Mouse (Mus musculus) layer of hippocampus, postnatal 10 days (tissue): ENCODE data around the gene Il3ra. TPM values are rescaled to one million over a fixed set of nuclear protein-coding genes. Genes with fewer than 3 reads are reported as not detected.
A peak's percentile ranks its signal among the peaks of the same experiment; 100 is the strongest.

Experiments used
- DNase-seq, 2 experiments: peaks; one replicate each; pipeline ENCODE4 v3.0.0; 2021; ENCODE audit warnings: low spot score in 2 of 2
- long read RNA-seq: library from polyadenylated mRNA; stranded (forward); transcript quantifications from one replicate; pipeline ENCODE4 v2.0.0, GENCODE M21; 2023
- total RNA-seq, 2 experiments: library from RNA; stranded (reverse); gene quantifications; 2 replicates each; pipeline ENCODE4 v1.2.3; 2021

Gene Il3ra
- total RNA-seq, result 1 to 10 TPM; 3.5 to 4.3 TPM
- long read RNA-seq, result 0 reads

- DNase-seq, result peak; percentile 70 to 77
These were observed at the start of gene Il3ra for GRCm38 (mm10) chr14:14345948-14346812. Gene Il3ra, plus strand, starts transcription at chr14:14346275.

GRCm38 (mm10) chr14:14308938-14309337 lies 37.1 kb upstream of the Il3ra start:
- peak; percentile 5 to 16 for DNase-seq

- peak in 1 of 2 experiments; percentile 4 for DNase-seq
These were observed 36.7 kb upstream of the Il3ra start for GRCm38 (mm10) chr14:14309416-14309815.

- no peak for DNase-seq
These were observed 23.5 kb upstream of the Il3ra start, which contains the start of gene Olfr31 for GRCm38 (mm10) chr14:14322528-14322927. Gene Olfr31, plus strand, starts transcription at chr14:14322828.

GRCm38 (mm10) chr14:14345113-14345871 lies 783 bp upstream of the Il3ra start:
- DNase-seq, result peak; percentile 86 to 88

- peak in 1 of 2 experiments; percentile 42 for DNase-seq
These were observed 682 bp downstream of the Il3ra start for GRCm38 (mm10) chr14:14346813-14347100.

GRCm38 (mm10) chr14:14347151-14347835 lies 1.2 kb downstream of the Il3ra start:
- DNase-seq, result peak; percentile 60 to 65

- peak; percentile 44 to 63 for DNase-seq
These were observed 2.0 kb downstream of the Il3ra start for GRCm38 (mm10) chr14:14347836-14348621.

- peak; percentile 28 to 50 for DNase-seq
These were observed 2.8 kb downstream of the Il3ra start for GRCm38 (mm10) chr14:14348674-14349401.

GRCm38 (mm10) chr14:14349485-14350262 lies 3.6 kb downstream of the Il3ra start:
- peak; percentile 17 to 34 for DNase-seq

- peak in 1 of 2 experiments; percentile 9 for DNase-seq
These were observed 4.4 kb downstream of the Il3ra start for GRCm38 (mm10) chr14:14350263-14351147.

- peak in 1 of 2 experiments; percentile 5 for DNase-seq
These were observed 5.0 kb downstream of the Il3ra start for GRCm38 (mm10) chr14:14351148-14351455.

GRCm38 (mm10) chr14:14351721-14352590 lies 5.9 kb downstream of the Il3ra start:
- DNase-seq, result peak; percentile 17 to 29

GRCm38 (mm10) chr14:14352606-14353005 lies 6.5 kb downstream of the Il3ra start:
- DNase-seq, result no peak

- no peak for DNase-seq
These were observed 7.1 kb downstream of the Il3ra start for GRCm38 (mm10) chr14:14353081-14353732.

- DNase-seq, result peak in 1 of 2 experiments; percentile 10
These were observed 7.8 kb downstream of the Il3ra start for GRCm38 (mm10) chr14:14353740-14354510.
